Mouse (Mus musculus) ES-E14 (cell line): ENCODE data around the gene Dpp6.

Experiments used
- ZC3H11A ChIP-seq: IDR thresholded peaks from 2 replicates; pipeline ENCODE4 v1.6.1; 2012; ENCODE audit warnings: low read depth, mild to moderate bottlenecking, inconsistent platforms, low read length, borderline replicate concordance
- ZNF384 ChIP-seq: IDR thresholded peaks from 2 replicates; pipeline ENCODE4 v1.6.1; 2012; ENCODE audit warnings: low read depth, low read length, inconsistent platforms

DNA sequence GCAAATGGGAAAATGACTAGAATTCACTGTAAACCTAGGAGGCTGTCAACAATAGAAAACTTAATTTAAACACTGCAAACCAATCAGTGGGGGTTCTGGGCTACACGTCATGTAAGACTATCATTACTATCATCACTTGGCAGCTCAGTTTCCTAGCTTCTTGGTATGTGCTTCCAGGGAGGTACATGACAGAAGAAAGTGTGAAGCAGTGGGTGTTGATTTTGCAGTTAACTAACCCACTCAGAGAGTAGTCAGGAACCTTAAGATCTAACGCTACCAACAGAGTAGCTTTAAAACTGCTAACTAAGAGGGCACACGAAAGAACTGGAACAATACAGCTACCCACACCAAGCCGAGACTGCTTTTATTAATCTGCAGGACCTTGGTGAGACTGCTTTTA is 217.9 kb downstream of the Dpp6 start:
- no peak for TF ChIP-seq ZNF384
- no peak for TF ChIP-seq ZC3H11A
